Mouse (Mus musculus) bone marrow macrophage, adult 2 months (primary cell): Measurements from ENCODE around the gene Pdss2.

Experiments used
- CTCF ChIP-seq: IDR thresholded peaks from 2 replicates; pipeline ENCODE4 v1.5.1; 2012; ENCODE audit warnings: low read depth, mild to moderate bottlenecking, low read length, moderate library complexity
- POLR2A ChIP-seq: IDR thresholded peaks from 2 replicates; pipeline ENCODE4 v1.6.1; 2012; ENCODE audit warnings: mild to moderate bottlenecking, low read depth, low read length, borderline replicate concordance

DNA sequence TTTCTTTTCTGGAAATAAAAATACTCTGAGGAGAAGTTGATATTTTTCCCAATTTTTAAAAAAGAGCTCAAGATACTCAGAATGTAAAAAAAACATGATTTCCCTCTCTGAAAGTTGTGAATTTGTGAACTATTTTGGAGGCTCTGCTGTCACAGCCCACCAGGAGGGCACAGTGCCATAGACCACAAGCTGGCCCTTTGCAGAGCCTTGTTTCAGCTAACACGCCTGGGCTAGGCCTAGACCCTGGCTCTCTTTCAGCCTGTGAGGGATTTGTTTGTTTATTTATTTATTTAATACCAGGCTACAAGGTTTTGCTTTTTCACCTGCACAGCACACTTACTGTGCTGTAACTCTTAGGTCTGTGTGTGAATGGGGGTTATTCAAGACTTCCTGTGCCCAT lies 64.3 kb downstream of the Pdss2 start:
- no peak for TF ChIP-seq POLR2A
- no peak for TF ChIP-seq CTCF
